Mouse (Mus musculus) thymus, adult 2 months (tissue): Measurements from ENCODE around the gene Fam19a5. TPM values are rescaled to one million over a fixed set of nuclear protein-coding genes. Genes with fewer than 3 reads are reported as not detected.

Experiments
- DNase-seq: peaks from one replicate; pipeline ENCODE4 v3.0.0; 2021
- H3K27ac ChIP-seq: fragments of 200-500 bp; 2 replicates; pipeline ENCODE4 v1.5.1; 2012; ENCODE audit warnings: low read length, control low read depth; ENCODE audit not compliant: control insufficient read depth, insufficient read depth
- H3K27me3 ChIP-seq: fragments of 200-500 bp; 2 replicates; pipeline ENCODE4 v1.6.1; 2012; ENCODE audit warnings: mild to moderate bottlenecking, low read length, moderate library complexity, mixed read lengths; ENCODE audit not compliant: control insufficient read depth, insufficient read depth
- H3K36me3 ChIP-seq: fragments of 200-500 bp; 2 replicates; pipeline ENCODE4 v1.6.1; 2012; ENCODE audit warnings: mild to moderate bottlenecking, low read length, moderate library complexity; ENCODE audit not compliant: control insufficient read depth, insufficient read depth
- H3K4me1 ChIP-seq: fragments of 200-500 bp; replicated peaks from 2 replicates; pipeline ENCODE4 v1.6.1; 2012; ENCODE audit warnings: low read length; ENCODE audit not compliant: control insufficient read depth, insufficient read depth
- H3K4me3 ChIP-seq: fragments of 200-500 bp; 2 replicates; pipeline ENCODE4 v1.5.1; 2012; ENCODE audit warnings: mild to moderate bottlenecking, low read length, control low read depth, moderate library complexity; ENCODE audit not compliant: control insufficient read depth, insufficient read depth
- CTCF ChIP-seq: fragments of 200-500 bp; IDR thresholded peaks from 2 replicates; pipeline ENCODE4 v1.5.1; 2012; ENCODE audit warnings: mild to moderate bottlenecking, control low read depth, low read length, moderate library complexity, borderline replicate concordance; ENCODE audit not compliant: control insufficient read depth, poor library complexity, insufficient read depth; ENCODE audit errors: extremely low read depth
- POLR2A ChIP-seq: fragments of 200-500 bp; IDR thresholded peaks from 2 replicates; pipeline ENCODE4 v1.6.1; 2012; ENCODE audit warnings: mild to moderate bottlenecking, low read length, control low read depth, moderate library complexity; ENCODE audit not compliant: control insufficient read depth, poor library complexity, insufficient read depth; ENCODE audit errors: extremely low read depth
- WGBS: fragments of 180-500 bp; shearing (Covaris S2); methylation state at CpG from one replicate; pipeline ENCODE4 v1.1.7; 2018; 5-methylcytosine and 5-hydroxymethylcytosine counted together
- polyA plus RNA-seq: library from polyadenylated mRNA; depleted of rRNA; stranded (reverse); fragments of >200 nt; gene quantifications from 2 replicates; pipeline ENCODE4 v1.2.3, GENCODE M21; 2012

Gene Fam19a5
- polyA plus RNA-seq, 1 experiment = 1.1 TPM

GRCm38 (mm10) chr15:87796571-87796970 is 252.5 kb downstream of the Fam19a5 start:
- 82% methylated on average over 3 of the region's 3 CpGs for WGBS
- Histone ChIP-seq H3K36me3 (no peaks in the 10 kb centered on the region), H3K4me1 (no peaks in the 10 kb centered on the region), H3K27me3 (no peaks in the 10 kb centered on the region), H3K27ac (no peak overlapping the region), H3K4me3 (no peak overlapping the region)
- TF ChIP-seq POLR2A (no peak), CTCF (no peak)
- DNase-seq = no peak
